10 mouse cellular contexts compared by ENCODE assay signal in the genomic region with DNA sequence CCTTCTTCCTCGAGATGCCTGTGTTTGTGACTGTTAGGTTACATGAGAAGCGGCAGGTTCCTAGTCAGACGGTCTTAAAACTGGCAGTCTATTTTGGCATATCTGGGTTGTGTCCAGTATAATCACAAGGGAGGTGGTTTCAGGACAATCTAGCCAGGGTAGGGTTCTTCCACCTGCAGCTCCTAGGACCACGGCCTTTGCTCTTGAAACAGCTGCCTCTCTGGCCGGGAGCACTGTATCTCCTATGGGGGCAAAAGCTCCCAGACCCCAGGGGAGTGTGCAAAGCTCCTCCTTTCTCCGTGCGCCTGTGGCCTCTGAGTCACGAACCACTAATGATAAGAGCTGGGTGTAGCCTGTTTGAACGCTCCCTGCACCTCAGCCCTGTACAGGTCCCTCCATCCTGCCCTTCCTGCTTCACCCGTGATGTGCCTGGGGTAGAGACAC. TPM values are rescaled to one million over a fixed set of nuclear protein-coding genes. Genes with fewer than 3 reads are reported as not detected.
DNase-seq lines count a peak whose midpoint lies in the region; ATAC-seq and TF ChIP-seq lines count a peak whose summit lies in the region.
"Had no signal": no experiment of that assay in that cellular context is flagged by ENCODE, and none has a peak within 500 bp of the region (broad histone marks: within the 10 kb centered on the region; RNA-seq: fewer than 3 reads in every experiment).

No protein-coding gene starts in this region.

- H3K4me3 ChIP-seq in lung, adult 2 months (replicated peaks; ENCODE audit: extremely low read depth, low read depth, low read length): no peak overlapping the region
- no peak overlapping the region for H3K4me3 ChIP-seq in liver, embryonic 11.5 days (ENCODE audit: low read depth, low read length)
- no peak overlapping the region for H3K4me3 ChIP-seq in stomach, embryonic 16.5 days (replicated peaks; ENCODE audit: low read length)

- peak overlapping the region; percentile 61 for H3K27ac ChIP-seq in liver, embryonic 11.5 days (ENCODE audit: low read depth, low read length)
- H3K27ac ChIP-seq in stomach, embryonic 16.5 days (ENCODE audit: low read length): peak overlapping the region; percentile 79

- H3K9ac ChIP-seq in liver, embryonic 11.5 days (ENCODE audit: low read depth, low read length): peak overlapping the region; percentile 7; the same call in 1 of the 2 replicates
- peak overlapping the region; percentile 14; the same call in 1 of the 2 replicates for H3K9ac ChIP-seq in stomach, embryonic 16.5 days (ENCODE audit: low read length)
- H3K9ac ChIP-seq: lung, embryonic 14.5 days had no signal

- TF ChIP-seq CTCF in lung, adult 2 months (IDR thresholded peaks at IDR 0.05; ENCODE audit: insufficient read depth, low read length): no peak

- peak; percentile 27 for DNase-seq in lung, postnatal 25 days (ENCODE audit: low spot score)
- no peak for DNase-seq in lung, adult 2 months
- no peak for DNase-seq in liver, embryonic 11.5 days (ENCODE audit: low spot score)
- no peak for DNase-seq in thymus, postnatal 25 days
- DNase-seq in right cerebral cortex, postnatal 14 days: no peak
- DNase-seq: lung, embryonic 14.5 days; thymus, adult 2 months had no signal

- H3K27me3 ChIP-seq in liver, embryonic 11.5 days (replicated peaks; ENCODE audit: control insufficient read depth, insufficient read depth, low read length): no peaks in the 10 kb centered on the region
- H3K27me3 ChIP-seq in stomach, embryonic 16.5 days (ENCODE audit: control insufficient read depth, insufficient read depth, low read length): no peaks in the 10 kb centered on the region

- H3K4me1 ChIP-seq in lung, adult 2 months (ENCODE audit: control insufficient read depth, insufficient read depth, low read length): peaks cover 37% of the 10 kb centered on the region
- peaks cover 59% of the 10 kb centered on the region for H3K4me1 ChIP-seq in liver, embryonic 11.5 days (replicated peaks; ENCODE audit: control insufficient read depth, insufficient read depth, low read length)
- peaks cover 38% of the 10 kb centered on the region for H3K4me1 ChIP-seq in stomach, embryonic 16.5 days (ENCODE audit: control insufficient read depth, insufficient read depth, low read length)

- no peak for TF ChIP-seq POLR2A in lung, adult 2 months (IDR thresholded peaks at IDR 0.05; ENCODE audit: borderline replicate concordance, extremely low read depth, low read depth, low read length)

- H3K9me3 ChIP-seq in liver, embryonic 11.5 days (ENCODE audit: control insufficient read depth, low read length): no peaks in the 10 kb centered on the region
- no peaks in the 10 kb centered on the region for H3K9me3 ChIP-seq in stomach, embryonic 16.5 days (replicated peaks; ENCODE audit: control insufficient read depth, low read length)

- peak; percentile 45; the same call in 1 of the 2 replicates for ATAC-seq in erythroblast, adult 5-6 weeks (replicated peaks; ENCODE audit: low FRiP score, poor library complexity, severe bottlenecking)
- ATAC-seq in liver, embryonic 11.5 days (replicated peaks; ENCODE audit: low FRiP score): peak; percentile 81
- peak; percentile 80 for ATAC-seq in stomach, embryonic 16.5 days (ENCODE audit: insufficient read depth, low FRiP score)
- ATAC-seq: hindbrain, embryonic 16.5 days had no signal

- WGBS in lung, adult 2 months: 64% methylated on average over 10 of the region's 10 CpGs
- 32% methylated on average over 10 of the region's 10 CpGs for WGBS in liver, embryonic 11.5 days
- 53% methylated on average over 10 of the region's 10 CpGs for WGBS in stomach, embryonic 16.5 days

- peak overlapping the region; percentile 58 for H3K4me2 ChIP-seq in liver, embryonic 11.5 days
- H3K4me2 ChIP-seq in stomach, embryonic 16.5 days (ENCODE audit: low read depth, low read length): no peak overlapping the region; the same call in 1 of the 2 replicates
- H3K4me2 ChIP-seq: lung, embryonic 14.5 days had no signal

- H3K36me3 ChIP-seq in liver, embryonic 11.5 days (ENCODE audit: control insufficient read depth, insufficient read depth, low read length): no peaks in the 10 kb centered on the region
- H3K36me3 ChIP-seq in stomach, embryonic 16.5 days (ENCODE audit: control insufficient read depth, insufficient read depth, low read length): peaks cover 6% of the 10 kb centered on the region; the same call in 1 of the 2 replicates

RNA-seq across cellular contexts. Expression of a gene that starts 4.2 kb away (rescaled TPM):
- polyA plus RNA-seq in lung, adult 2 months (2012; rRNA removed): 32.4 and 37.9 TPM in 2 replicates
- total RNA-seq in erythroblast, adult 5-6 weeks (2015; ENCODE audit: low replicate concordance): 6.7 and 13.3 TPM in 2 replicates
- total RNA-seq in erythroblast, adult 5-6 weeks (2017; ENCODE audit: low replicate concordance): 3.9 and 6.4 TPM in 2 replicates
- polyA plus RNA-seq in liver, embryonic 11.5 days (2014; fragmentation: Nextera tagmentation; extraction: Ambion mirVana): 26.2 and 28.7 TPM in 2 replicates
- polyA plus RNA-seq in stomach, embryonic 16.5 days (2015; fragmentation: Nextera tagmentation; extraction: Ambion mirVana): 53.7 and 58.0 TPM in 2 replicates

RNA-seq across cellular contexts. Expression of a gene that starts 46.5 kb away (rescaled TPM):
- polyA plus RNA-seq in lung, adult 2 months (2012; rRNA removed): 87.2 and 111 TPM in 2 replicates
- 20.8 and 23.6 TPM in 2 replicates for total RNA-seq in erythroblast, adult 5-6 weeks (2015; ENCODE audit: low replicate concordance)
- total RNA-seq in erythroblast, adult 5-6 weeks (2017; ENCODE audit: low replicate concordance): 11.2 and 12.0 TPM in 2 replicates
- 13.3 and 14.0 TPM in 2 replicates for polyA plus RNA-seq in liver, embryonic 11.5 days (2014; fragmentation: Nextera tagmentation; extraction: Ambion mirVana)
- polyA plus RNA-seq in stomach, embryonic 16.5 days (2015; fragmentation: Nextera tagmentation; extraction: Ambion mirVana): 48.7 and 62.2 TPM in 2 replicates
